Mouse (Mus musculus) spleen, adult 2 months (tissue): ENCODE data around the gene Tff3.

Source experiments
- CTCF ChIP-seq: fragments of 200-500 bp; IDR thresholded peaks from 2 replicates; pipeline ENCODE4 v1.5.1; 2011; ENCODE audit warnings: mild to moderate bottlenecking, inconsistent platforms; ENCODE audit not compliant: insufficient read depth, insufficient read length, insufficient replicate concordance; ENCODE audit errors: extremely low read depth
- POLR2A ChIP-seq: fragments of 200-500 bp; IDR thresholded peaks from 2 replicates; pipeline ENCODE4 v1.6.1; 2011; ENCODE audit warnings: low read depth, low read length, inconsistent platforms

GRCm38 (mm10) chr17:31103007-31103570, 26.4 kb downstream of the Tff3 start:
- TF ChIP-seq CTCF (no peak), POLR2A (no peak)
